Mouse (Mus musculus): ENCODE data around the gene Hsd17b1. TPM values are rescaled to one million over a fixed set of nuclear protein-coding genes. Genes with fewer than 3 reads are reported as not detected.
A peak's percentile ranks its signal among the peaks of the same experiment; 100 is the strongest.

Gene Hsd17b1
- total RNA-seq, 1 experiment: 2.4 TPM

GRCm38 (mm10) chr11:101062971-101063675 lies 15.1 kb upstream of the Hsd17b1 start:
- Histone ChIP-seq H3K9ac (ENCODE audit: insufficient read depth, low read depth, low read length, poor library complexity, severe bottlenecking) (peak overlapping the region; percentile 17; the same call in 1 of the 2 replicates), H3K4me1 (ENCODE audit: control insufficient read depth in 2 of 2, insufficient read depth in 2 of 2, low read length in 2 of 2, poor library complexity in 1 of 2) (peaks cover 2 to 34% of the 10 kb centered on the region in 2 experiments; a peak in 3 of 4 replicates), H3K36me3 (ENCODE audit: control insufficient read depth, insufficient read depth, low read length, poor library complexity, severe bottlenecking) (peaks cover 2% of the 10 kb centered on the region; the same call in 1 of the 2 replicates), H3K9me3 (ENCODE audit: control insufficient read depth, insufficient read depth, low read depth, low read length) (no peaks in the 10 kb centered on the region), H3K4me3 (ENCODE audit: insufficient read depth in 1 of 2, low read depth in 1 of 2, low read length in 2 of 2, poor library complexity in 1 of 2, severe bottlenecking in 1 of 2) (0 out of 4 replicates have a peak overlapping the region, but pooled peaks of 1 of the 2 experiments have one; percentile 15), H3K27ac (ENCODE audit: insufficient read depth, low read depth, low read length, poor library complexity, severe bottlenecking) (no peak overlapping the region)
- TF ChIP-seq HCFC1 (IDR thresholded peaks at IDR 0.05; ENCODE audit: borderline replicate concordance, insufficient read depth, low read length) (no peak), MAFK (IDR thresholded peaks at IDR 0.05; ENCODE audit: insufficient read depth, low read depth, low read length) (no peak), CHD2 (IDR thresholded peaks at IDR 0.05; ENCODE audit: low read depth, low read length) (no peak), ZC3H11A (IDR thresholded peaks at IDR 0.05; ENCODE audit: borderline replicate concordance, low read depth, low read length) (no peak), ZNF384 (IDR thresholded peaks at IDR 0.05; ENCODE audit: low read depth, low read length) (no peak)
- in situ Hi-C loops (cut with MboI; ENCODE audit: low sequenced_read_pairs in 2 of 2, unreplicated experiment in 2 of 2): loop anchor here in 1 of 2 experiments (10.0 kb wide), 1 partner anchor 78 kb away; no protein-coding TSS in a partner anchor
- DNase-seq (ENCODE audit: low read depth, low spot score): no peak

- peaks cover 2% of the 10 kb centered on the region; the same call in 1 of the 2 replicates for H3K36me3 ChIP-seq (ENCODE audit: control insufficient read depth, insufficient read depth, low read length, poor library complexity, severe bottlenecking)
- no peaks in the 10 kb centered on the region for H3K9me3 ChIP-seq (ENCODE audit: control insufficient read depth, insufficient read depth, low read depth, low read length)
- no peak for DNase-seq (ENCODE audit: low read depth, low spot score)
- peak overlapping the region; percentile 3; the same call in 1 of the 2 replicates for H3K27ac ChIP-seq (ENCODE audit: insufficient read depth, low read depth, low read length, poor library complexity, severe bottlenecking)
- peak overlapping the region; percentile 15 to 43; a peak in 1 of 4 replicates for H3K4me3 ChIP-seq (ENCODE audit: insufficient read depth in 1 of 2, low read depth in 1 of 2, low read length in 2 of 2, poor library complexity in 1 of 2, severe bottlenecking in 1 of 2)
- peaks cover 2 to 28% of the 10 kb centered on the region in 2 experiments; a peak in 3 of 4 replicates for H3K4me1 ChIP-seq (ENCODE audit: control insufficient read depth in 2 of 2, insufficient read depth in 2 of 2, low read length in 2 of 2, poor library complexity in 1 of 2)
- TF ChIP-seq MAFK (IDR thresholded peaks at IDR 0.05; ENCODE audit: insufficient read depth, low read depth, low read length) (no peak), ZNF384 (IDR thresholded peaks at IDR 0.05; ENCODE audit: low read depth, low read length) (no peak)
- in situ Hi-C loops (cut with MboI; ENCODE audit: low sequenced_read_pairs in 2 of 2, unreplicated experiment in 2 of 2): loop anchor here in 1 of 2 experiments (10.0 kb wide), 1 partner anchor 79 kb away; no protein-coding TSS in a partner anchor
- H3K9ac ChIP-seq (ENCODE audit: insufficient read depth, low read depth, low read length, poor library complexity, severe bottlenecking): peak overlapping the region; percentile 54; the same call in 1 of the 2 replicates
Observed at GRCm38 (mm10) chr11:101063676-101064327, 14.4 kb upstream of the Hsd17b1 start.

GRCm38 (mm10) chr11:101064462-101064861 lies 13.7 kb upstream of the Hsd17b1 start:
- Histone ChIP-seq H3K9me3 (ENCODE audit: control insufficient read depth, insufficient read depth, low read depth, low read length) (no peaks in the 10 kb centered on the region), H3K4me3 (ENCODE audit: insufficient read depth in 1 of 2, low read depth in 1 of 2, low read length in 2 of 2, poor library complexity in 1 of 2, severe bottlenecking in 1 of 2) (no peak overlapping the region), H3K36me3 (ENCODE audit: control insufficient read depth, insufficient read depth, low read length, poor library complexity, severe bottlenecking) (peaks cover 2% of the 10 kb centered on the region; the same call in 1 of the 2 replicates), H3K9ac (ENCODE audit: insufficient read depth, low read depth, low read length, poor library complexity, severe bottlenecking) (no peak overlapping the region), H3K27ac (ENCODE audit: insufficient read depth, low read depth, low read length, poor library complexity, severe bottlenecking) (no peak overlapping the region; the same call in 1 of the 2 replicates), H3K4me1 (ENCODE audit: control insufficient read depth in 2 of 2, insufficient read depth in 2 of 2, low read length in 2 of 2, poor library complexity in 1 of 2) (peaks cover 2 to 24% of the 10 kb centered on the region in 2 experiments; a peak in 3 of 4 replicates)
- in situ Hi-C loops (cut with MboI; ENCODE audit: low sequenced_read_pairs in 2 of 2, unreplicated experiment in 2 of 2): loop anchor here in 1 of 2 experiments (10.0 kb wide), 1 partner anchor 80 kb away; no protein-coding TSS in a partner anchor
- DNase-seq (ENCODE audit: low read depth, low spot score): no peak
- TF ChIP-seq ZC3H11A (IDR thresholded peaks at IDR 0.05; ENCODE audit: borderline replicate concordance, low read depth, low read length) (no peak), HCFC1 (IDR thresholded peaks at IDR 0.05; ENCODE audit: borderline replicate concordance, insufficient read depth, low read length) (no peak), ZNF384 (IDR thresholded peaks at IDR 0.05; ENCODE audit: low read depth, low read length) (no peak), CHD2 (IDR thresholded peaks at IDR 0.05; ENCODE audit: low read depth, low read length) (no peak), MAFK (IDR thresholded peaks at IDR 0.05; ENCODE audit: insufficient read depth, low read depth, low read length) (no peak)

GRCm38 (mm10) chr11:101065002-101065401 lies 13.2 kb upstream of the Hsd17b1 start:
- Histone ChIP-seq H3K9ac (ENCODE audit: insufficient read depth, low read depth, low read length, poor library complexity, severe bottlenecking) (no peak overlapping the region), H3K36me3 (ENCODE audit: control insufficient read depth, insufficient read depth, low read length, poor library complexity, severe bottlenecking) (peaks cover 2% of the 10 kb centered on the region; the same call in 1 of the 2 replicates), H3K9me3 (ENCODE audit: control insufficient read depth, insufficient read depth, low read depth, low read length) (no peaks in the 10 kb centered on the region), H3K4me1 (ENCODE audit: control insufficient read depth in 2 of 2, insufficient read depth in 2 of 2, low read length in 2 of 2, poor library complexity in 1 of 2) (peaks cover 2 to 24% of the 10 kb centered on the region in 2 experiments; a peak in 3 of 4 replicates), H3K27ac (ENCODE audit: insufficient read depth, low read depth, low read length, poor library complexity, severe bottlenecking) (no peak overlapping the region), H3K4me3 (ENCODE audit: insufficient read depth in 1 of 2, low read depth in 1 of 2, low read length in 2 of 2, poor library complexity in 1 of 2, severe bottlenecking in 1 of 2) (no peak overlapping the region)
- in situ Hi-C loops (cut with MboI; ENCODE audit: low sequenced_read_pairs in 2 of 2, unreplicated experiment in 2 of 2): loop anchor here in 1 of 2 experiments (10.0 kb wide), 1 partner anchor 80 kb away; no protein-coding TSS in a partner anchor
- TF ChIP-seq MAFK (IDR thresholded peaks at IDR 0.05; ENCODE audit: insufficient read depth, low read depth, low read length) (no peak), CHD2 (IDR thresholded peaks at IDR 0.05; ENCODE audit: low read depth, low read length) (no peak), HCFC1 (IDR thresholded peaks at IDR 0.05; ENCODE audit: borderline replicate concordance, insufficient read depth, low read length) (no peak), ZNF384 (IDR thresholded peaks at IDR 0.05; ENCODE audit: low read depth, low read length) (no peak), ZC3H11A (IDR thresholded peaks at IDR 0.05; ENCODE audit: borderline replicate concordance, low read depth, low read length) (no peak)
- DNase-seq (ENCODE audit: low read depth, low spot score): no peak

Data from ES-E14 (cell line).